Mouse (Mus musculus) cerebellum, postnatal 14 days (tissue): ENCODE results near the gene Hist2h2aa1.
A peak's percentile ranks its signal among the peaks of the same experiment; 100 is the strongest.

Experiments
- DNase-seq, 2 experiments: peaks; one replicate each; pipeline ENCODE4 v3.0.0; 2021; ENCODE audit warnings: mixed read lengths in 2 of 2

Hist2h2aa1 gene

GRCm38 (mm10) chr3:96254683-96255355 lies 9.5 kb downstream of the Hist2h2aa1 start:
- peak; percentile 64 to 65 for DNase-seq

GRCm38 (mm10) chr3:96255926-96256593 lies 10.8 kb downstream of the Hist2h2aa1 start:
- DNase-seq: no peak

- DNase-seq: no peak
Measured at GRCm38 (mm10) chr3:96257190-96257589, 11.9 kb downstream of the Hist2h2aa1 start.

DNA sequence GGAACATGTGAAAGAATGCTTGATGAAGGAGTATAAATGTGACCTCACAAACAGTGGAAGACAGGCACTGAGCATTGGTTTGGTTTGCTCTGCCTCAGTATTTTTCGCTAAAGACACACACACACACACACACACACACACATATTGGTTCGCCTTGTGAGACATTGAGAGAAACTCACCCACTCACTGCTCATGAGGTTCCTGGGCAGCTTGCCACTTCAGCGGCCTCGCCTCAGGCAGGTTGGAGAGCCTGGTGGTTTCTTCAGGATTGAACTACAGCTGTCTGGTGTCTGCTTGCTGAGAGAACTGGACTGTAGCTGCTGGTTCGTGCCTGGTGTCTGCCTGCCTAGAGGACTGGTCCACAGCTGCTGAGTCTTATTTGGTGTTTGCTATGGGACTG lies 14.9 kb downstream of the Hist2h2aa1 start:
- no peak for DNase-seq

- DNase-seq: no peak
Measured at GRCm38 (mm10) chr3:96261623-96262022, 16.3 kb downstream of the Hist2h2aa1 start.

- peak; percentile 87 to 91 for DNase-seq
Measured at GRCm38 (mm10) chr3:96262216-96262875, 17.0 kb downstream of the Hist2h2aa1 start.

- DNase-seq: peak; percentile 96 to 99
Measured at GRCm38 (mm10) chr3:96262979-96263550, 17.8 kb downstream of the Hist2h2aa1 start, which contains the start of gene Hist2h4. TSS of gene Hist2h4 (minus strand) at chr3:96263311.

DNA sequence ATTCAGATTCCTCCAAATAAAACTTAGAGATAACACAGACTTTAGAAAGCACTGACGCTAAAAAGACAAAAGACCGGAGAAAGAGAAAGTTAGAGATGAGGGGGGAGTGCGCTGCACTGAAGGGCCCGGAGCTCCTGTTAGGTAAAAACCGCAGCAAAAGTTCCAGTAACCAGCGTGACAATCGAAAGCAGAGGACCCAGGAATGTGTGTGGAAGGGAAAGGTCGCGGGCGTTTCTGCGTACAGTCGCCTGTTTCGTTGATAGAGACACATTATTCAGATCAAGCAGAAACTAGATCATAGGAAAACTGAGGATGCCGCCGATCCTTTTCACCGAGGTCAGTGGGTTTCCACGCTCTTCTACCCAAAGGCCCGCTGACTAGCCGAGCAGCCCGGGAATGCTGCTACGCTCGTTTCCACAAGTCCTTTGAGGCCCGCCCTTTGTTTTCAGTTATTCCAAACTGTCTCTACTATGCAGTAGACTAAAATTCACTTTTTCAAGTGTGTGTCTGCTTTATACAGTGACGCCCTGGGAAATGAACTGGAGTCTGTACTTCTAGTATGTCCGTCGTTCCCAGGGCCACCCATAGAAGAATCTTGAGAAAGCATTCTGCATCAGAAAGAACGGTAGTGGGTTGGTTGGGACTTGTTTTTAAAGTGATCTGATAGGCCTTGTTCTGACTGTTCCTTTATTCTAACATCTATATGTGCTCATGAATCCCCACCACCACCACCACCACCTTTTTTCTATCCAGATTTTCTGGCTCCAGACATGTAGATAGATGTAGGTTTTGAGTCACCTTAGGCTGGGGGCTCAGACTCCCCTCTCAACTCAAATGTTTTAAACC lies 18.5 kb downstream of the Hist2h2aa1 start:
- peak; percentile 57 to 67 for DNase-seq

- DNase-seq: no peak
Measured at GRCm38 (mm10) chr3:96264404-96264949, 19.2 kb downstream of the Hist2h2aa1 start.

GRCm38 (mm10) chr3:96266132-96266710 lies 20.9 kb downstream of the Hist2h2aa1 start:
- DNase-seq: no peak

DNA sequence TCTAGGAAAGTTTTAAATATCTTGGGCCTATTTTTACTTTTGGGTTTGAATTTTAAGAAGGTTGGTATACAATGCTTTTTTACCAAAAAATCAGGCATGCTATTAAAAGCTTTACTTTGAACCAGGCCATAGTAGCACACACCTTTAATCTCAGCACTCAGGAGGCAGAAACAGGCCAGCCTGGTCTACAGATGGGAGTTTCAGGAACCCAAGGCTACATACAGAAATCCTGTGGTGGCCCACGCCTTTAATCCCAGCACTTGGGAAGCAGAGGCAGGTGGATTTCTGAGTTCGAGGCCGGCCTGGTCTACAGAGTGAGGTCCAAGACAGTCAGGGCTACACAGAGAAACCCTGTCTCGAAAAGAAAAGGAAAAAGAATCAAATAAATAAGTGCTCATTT lies 22.2 kb downstream of the Hist2h2aa1 start:
- no peak for DNase-seq

DNA sequence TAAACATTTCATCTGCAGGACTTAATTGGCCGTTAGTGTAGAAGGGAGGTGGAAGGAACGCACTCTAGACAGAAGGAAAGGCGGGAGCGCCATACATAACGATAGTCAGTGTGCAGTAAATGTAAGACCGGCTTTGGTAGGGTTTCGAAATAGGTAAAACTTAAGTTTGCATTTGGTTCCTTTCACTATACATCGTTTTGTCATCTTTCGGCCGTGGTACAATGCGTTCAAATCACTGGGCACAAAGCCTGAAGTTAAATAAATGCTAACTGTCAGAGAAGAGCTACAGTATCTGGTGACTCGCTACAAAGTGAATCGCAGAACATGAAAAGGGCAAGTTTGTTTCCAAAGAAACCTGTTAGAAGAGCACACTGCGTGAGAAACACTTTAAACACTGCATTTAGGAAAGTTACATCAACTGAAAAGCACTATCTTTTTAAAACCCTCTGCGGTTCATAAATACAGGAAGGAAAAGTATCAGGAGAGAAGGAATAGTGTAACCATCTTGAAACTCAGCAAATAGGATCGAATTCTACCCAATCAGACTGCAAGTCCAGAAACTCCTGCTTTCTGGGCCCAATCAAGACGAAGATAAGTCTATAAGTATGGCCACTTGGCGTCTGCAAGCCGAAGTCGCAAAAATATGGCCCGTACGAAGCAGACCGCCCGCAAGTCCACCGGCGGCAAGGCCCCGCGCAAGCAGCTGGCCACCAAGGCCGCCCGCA lies 22.9 kb downstream of the Hist2h2aa1 start, which contains the start of gene Hist2h3b:
Gene Hist2h3b, plus strand, starts transcription at position 604 of the 725 bp plus-strand sequence.
- peak; percentile 77 to 84 for DNase-seq

DNA sequence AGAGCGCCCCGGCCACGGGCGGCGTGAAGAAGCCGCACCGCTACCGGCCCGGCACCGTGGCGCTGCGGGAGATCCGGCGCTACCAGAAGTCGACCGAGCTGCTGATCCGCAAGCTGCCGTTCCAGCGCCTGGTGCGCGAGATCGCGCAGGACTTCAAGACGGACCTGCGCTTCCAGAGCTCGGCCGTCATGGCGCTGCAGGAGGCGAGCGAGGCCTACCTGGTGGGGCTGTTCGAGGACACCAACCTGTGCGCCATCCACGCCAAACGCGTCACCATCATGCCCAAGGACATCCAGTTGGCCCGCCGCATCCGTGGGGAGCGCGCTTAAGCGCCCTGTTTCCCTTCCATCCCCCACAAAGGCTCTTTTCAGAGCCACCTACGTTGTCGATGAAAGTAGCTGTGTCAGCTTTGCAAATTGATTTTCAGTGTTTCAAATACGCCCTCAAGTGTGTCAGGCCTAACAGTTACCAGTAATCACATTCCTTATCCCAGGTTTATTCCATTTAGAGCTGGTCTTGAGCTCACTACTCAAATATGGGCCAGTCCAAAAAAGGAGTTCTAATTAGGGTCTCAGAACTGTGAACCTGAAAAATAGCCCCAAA lies 23.6 kb downstream of the Hist2h2aa1 start:
- DNase-seq: peak in 1 of 2 experiments; percentile 41

- DNase-seq: peak; percentile 88 to 93
Measured at GRCm38 (mm10) chr3:96269511-96270474, 24.5 kb downstream of the Hist2h2aa1 start, which contains the start of gene Hist2h2bb. TSS of gene Hist2h2bb (plus strand) at chr3:96269752.

- DNase-seq: no peak
Measured at GRCm38 (mm10) chr3:96273591-96274465, 28.5 kb downstream of the Hist2h2aa1 start.

GRCm38 (mm10) chr3:96277428-96277799 lies 32.1 kb downstream of the Hist2h2aa1 start:
- peak in 1 of 2 experiments; percentile 53 for DNase-seq

- DNase-seq: peak; percentile 92 to 94
Measured at GRCm38 (mm10) chr3:96277800-96278624, 32.7 kb downstream of the Hist2h2aa1 start.
